Mouse (Mus musculus): Measurements from ENCODE around the gene Psmf1. TPM values are rescaled to one million over a fixed set of nuclear protein-coding genes. Genes with fewer than 3 reads are reported as not detected.

Gene Psmf1
- total and polyA plus RNA-seq, 3 experiments: 60.2 to 112 TPM; not detected in 1

DNA sequence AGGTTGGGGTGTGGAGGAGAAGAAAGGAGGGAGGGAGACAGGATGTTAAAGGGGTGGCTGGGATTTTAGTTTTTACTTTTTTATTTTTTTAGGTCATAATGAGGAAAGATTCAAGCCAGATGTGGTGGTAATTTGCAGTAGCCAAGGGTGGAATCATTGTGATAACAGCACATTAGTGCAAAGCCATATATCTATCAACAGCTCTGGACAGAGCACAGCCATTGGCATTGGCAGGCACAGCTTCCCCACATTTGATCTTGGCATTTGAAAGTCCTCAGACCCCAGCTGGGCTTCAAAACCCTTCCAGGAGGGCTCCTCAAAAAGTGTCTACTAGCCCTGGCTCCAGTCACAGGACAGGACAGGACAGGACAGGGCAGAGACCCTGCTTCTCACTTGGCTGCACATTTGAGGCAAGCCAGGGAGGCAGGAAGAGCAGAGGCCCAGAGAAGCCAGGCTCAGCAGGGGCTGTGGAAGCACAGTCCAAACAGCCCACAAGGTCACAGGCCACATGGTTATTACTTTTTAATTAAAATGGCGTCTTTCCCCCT lies 14.9 kb upstream of the Psmf1 start:
- no peaks in the 10 kb centered on the region for H3K9me3 ChIP-seq (replicated peaks; ENCODE audit: insufficient read depth, low read length)
- no peak overlapping the region for H3K9ac ChIP-seq (ENCODE audit: control insufficient read depth, low read depth, low read length, poor library complexity, severe bottlenecking)
- H3K36me3 ChIP-seq (ENCODE audit: control insufficient read depth in 1 of 2, insufficient read depth in 2 of 2, low read length in 2 of 2): no peaks in the 10 kb centered on the region
- H3K27ac ChIP-seq (ENCODE audit: control insufficient read depth, low read depth, low read length): no peak overlapping the region
- H3K27me3 ChIP-seq (ENCODE audit: control insufficient read depth in 1 of 2, insufficient read depth in 2 of 2, low read length in 2 of 2): peaks cover 7 to 10% of the 10 kb centered on the region in 2 experiments
- no peaks in the 10 kb centered on the region for H3K79me2 ChIP-seq (ENCODE audit: control insufficient read depth, insufficient read depth, low read length, poor library complexity)
- no peaks in the 10 kb centered on the region for H3K4me1 ChIP-seq (ENCODE audit: control insufficient read depth in 1 of 2, insufficient read depth in 2 of 2, low read length in 2 of 2)
- DNase-seq (ENCODE audit: low read depth, low spot score): no peak
- no peak for TF ChIP-seq TBP (IDR thresholded peaks at IDR 0.05; ENCODE audit: low read depth, low read length)
- TF ChIP-seq ZKSCAN1 (IDR thresholded peaks at IDR 0.05; ENCODE audit: low read depth, low read length): no peak
- TF ChIP-seq JUND (IDR thresholded peaks at IDR 0.05; ENCODE audit: low read depth, low read length): no peak
- no peak for TF ChIP-seq MAFK (IDR thresholded peaks at IDR 0.05; ENCODE audit: borderline replicate concordance, low read depth, low read length)
- TF ChIP-seq NRF1 (IDR thresholded peaks at IDR 0.05; ENCODE audit: insufficient read depth, low read depth, low read length, poor library complexity, severe bottlenecking): no peak
- no peak for TF ChIP-seq UBTF (IDR thresholded peaks at IDR 0.05; ENCODE audit: borderline replicate concordance, insufficient read depth, low read depth, low read length)
- no peak for TF ChIP-seq HCFC1 (IDR thresholded peaks at IDR 0.05; ENCODE audit: low read depth, low read length)
- no peak for TF ChIP-seq SIN3A (IDR thresholded peaks at IDR 0.05; ENCODE audit: low read length)
- no peak for TF ChIP-seq RAD21 (IDR thresholded peaks at IDR 0.05; ENCODE audit: low read depth, low read length)
- TF ChIP-seq EP300 (IDR thresholded peaks at IDR 0.05; ENCODE audit: low read depth in 1 of 2, low read length in 2 of 2): no peak
- no peak for TF ChIP-seq SMC3 (IDR thresholded peaks at IDR 0.05; ENCODE audit: low read depth, low read length)
- TF ChIP-seq GABPA (IDR thresholded peaks at IDR 0.05; ENCODE audit: low read depth, low read length): no peak
- TF ChIP-seq KAT2A (conservative IDR thresholded peaks at IDR 0.05; ENCODE audit: low read depth, low read length): no peak
- no peak for TF ChIP-seq E2F4 (IDR thresholded peaks at IDR 0.05; ENCODE audit: borderline replicate concordance, low read depth, low read length)
- TF ChIP-seq MYB (IDR thresholded peaks at IDR 0.05; ENCODE audit: low read depth, low read length): no peak
- no peak for TF ChIP-seq USF2 (IDR thresholded peaks at IDR 0.05; ENCODE audit: borderline replicate concordance in 1 of 2, insufficient read depth in 1 of 2, low read depth in 1 of 2, low read length in 2 of 2)
- no peak for TF ChIP-seq POLR2A (IDR thresholded peaks at IDR 0.05; ENCODE audit: control insufficient read depth in 1 of 2, insufficient read depth in 1 of 2, low read depth in 1 of 2, low read length in 2 of 2, poor library complexity in 1 of 2)
- no peak overlapping the region for H3K4me3 ChIP-seq (ENCODE audit: control insufficient read depth in 1 of 2, insufficient read depth in 1 of 2, low read depth in 2 of 2, low read length in 2 of 2)

DNA sequence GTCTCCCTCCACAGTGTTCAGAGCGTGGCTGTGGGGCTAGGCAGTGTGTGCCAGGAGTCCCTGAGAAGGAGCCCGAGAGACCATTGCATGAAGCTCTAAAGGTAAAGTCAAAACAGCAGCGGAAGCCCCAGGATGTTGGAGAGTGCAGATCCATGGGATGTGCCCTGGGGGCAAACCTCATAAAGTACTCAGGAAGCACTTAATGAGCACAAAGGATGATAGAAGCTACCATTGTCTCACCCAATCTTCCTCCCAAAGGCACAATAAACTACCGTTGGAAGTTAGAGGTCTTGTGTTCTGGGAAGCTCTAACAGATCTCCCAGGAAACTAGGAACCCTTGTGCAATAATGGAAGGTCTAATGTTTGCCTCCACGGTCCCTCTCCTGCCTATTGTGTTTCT lies 13.5 kb upstream of the Psmf1 start:
- H3K79me2 ChIP-seq (ENCODE audit: control insufficient read depth, insufficient read depth, low read length, poor library complexity): no peaks in the 10 kb centered on the region
- H3K9ac ChIP-seq (ENCODE audit: control insufficient read depth, low read depth, low read length, poor library complexity, severe bottlenecking): no peak overlapping the region
- no peak overlapping the region for H3K27ac ChIP-seq (ENCODE audit: control insufficient read depth, low read depth, low read length)
- H3K27me3 ChIP-seq (ENCODE audit: control insufficient read depth in 1 of 2, insufficient read depth in 2 of 2, low read length in 2 of 2): peaks cover 10 to 14% of the 10 kb centered on the region in 2 experiments
- no peaks in the 10 kb centered on the region for H3K9me3 ChIP-seq (replicated peaks; ENCODE audit: insufficient read depth, low read length)
- no peak overlapping the region for H3K4me3 ChIP-seq (ENCODE audit: control insufficient read depth in 1 of 2, insufficient read depth in 1 of 2, low read depth in 2 of 2, low read length in 2 of 2)
- DNase-seq (ENCODE audit: low read depth, low spot score): no peak
- H3K36me3 ChIP-seq (ENCODE audit: control insufficient read depth in 1 of 2, insufficient read depth in 2 of 2, low read length in 2 of 2): no peaks in the 10 kb centered on the region
- TF ChIP-seq USF1 (IDR thresholded peaks at IDR 0.05; ENCODE audit: low read depth, low read length) (no peak), SMC3 (IDR thresholded peaks at IDR 0.05; ENCODE audit: low read depth, low read length) (no peak), JUND (IDR thresholded peaks at IDR 0.05; ENCODE audit: low read depth, low read length) (no peak), RAD21 (IDR thresholded peaks at IDR 0.05; ENCODE audit: low read depth, low read length) (no peak), POLR2A (IDR thresholded peaks at IDR 0.05; ENCODE audit: control insufficient read depth in 1 of 2, insufficient read depth in 1 of 2, low read depth in 1 of 2, low read length in 2 of 2, poor library complexity in 1 of 2) (no peak), ZC3H11A (IDR thresholded peaks at IDR 0.05; ENCODE audit: low read depth, low read length) (no peak), GATA1 (IDR thresholded peaks at IDR 0.05; ENCODE audit: low read depth, low read length) (no peak), RCOR1 (IDR thresholded peaks at IDR 0.05; ENCODE audit: low read depth, low read length) (no peak), MAX (IDR thresholded peaks at IDR 0.05; ENCODE audit: low read length) (no peak), SIN3A (IDR thresholded peaks at IDR 0.05; ENCODE audit: low read length) (no peak), ELF1 (IDR thresholded peaks at IDR 0.05; ENCODE audit: low read depth, low read length) (no peak), CHD1 (IDR thresholded peaks at IDR 0.05; ENCODE audit: low read depth, low read length) (no peak), MXI1 (IDR thresholded peaks at IDR 0.05; ENCODE audit: low read depth, low read length) (no peak)
- no peaks in the 10 kb centered on the region for H3K4me1 ChIP-seq (ENCODE audit: control insufficient read depth in 1 of 2, insufficient read depth in 2 of 2, low read length in 2 of 2)

Measured in MEL (cell line).